Mouse (Mus musculus): ENCODE results near the gene Crybg2. TPM values are rescaled to one million over a fixed set of nuclear protein-coding genes. Genes with fewer than 3 reads are reported as not detected.

Gene Crybg2
- polyA plus RNA-seq, 1 experiment from 2014 or later, result 5.6 TPM

Other genes starting within 250 kb of the Crybg2 start
- 43.8 and 44.5 TPM in 2 replicates for gene Rps6ka1, start 173.0 kb upstream of the Crybg2 start, polyA plus RNA-seq (2015; fragmentation: Nextera tagmentation; extraction: Ambion mirVana)
- 2,768 and 2,901 TPM in 2 replicates for gene Hmgn2, start 92.2 kb upstream of the Crybg2 start, polyA plus RNA-seq (2015; fragmentation: Nextera tagmentation; extraction: Ambion mirVana)
- gene Dhdds, start 59.9 kb upstream of the Crybg2 start, polyA plus RNA-seq (2015; fragmentation: Nextera tagmentation; extraction: Ambion mirVana), result 44.4 and 47.3 TPM in 2 replicates
- gene Lin28a, start 42.0 kb upstream of the Crybg2 start, polyA plus RNA-seq (2015; fragmentation: Nextera tagmentation; extraction: Ambion mirVana), result 0.10 and 0.15 TPM in 2 replicates
- not detected in 2 replicates for gene Zfp683, start 7.0 kb upstream of the Crybg2 start, polyA plus RNA-seq (2015; fragmentation: Nextera tagmentation; extraction: Ambion mirVana)
- gene Cd52, start 34.3 kb downstream of the Crybg2 start, polyA plus RNA-seq (2015; fragmentation: Nextera tagmentation; extraction: Ambion mirVana), result 18.3 and 19.7 TPM in 2 replicates
- 9.1 and 9.6 TPM in 2 replicates for gene Ubxn11, start 41.8 kb downstream of the Crybg2 start, polyA plus RNA-seq (2015; fragmentation: Nextera tagmentation; extraction: Ambion mirVana)
- gene Sh3bgrl3, start 68.0 kb downstream of the Crybg2 start, polyA plus RNA-seq (2015; fragmentation: Nextera tagmentation; extraction: Ambion mirVana), result 406 and 408 TPM in 2 replicates
- gene Cep85, start 126.3 kb downstream of the Crybg2 start, polyA plus RNA-seq (2015; fragmentation: Nextera tagmentation; extraction: Ambion mirVana), result 37.8 and 45.3 TPM in 2 replicates
- not detected in 2 replicates for gene Gm7534, start 142.2 kb downstream of the Crybg2 start, polyA plus RNA-seq (2015; fragmentation: Nextera tagmentation; extraction: Ambion mirVana)
- 0.18 and 0.19 TPM in 2 replicates for gene Catsper4, start 166.6 kb downstream of the Crybg2 start, polyA plus RNA-seq (2015; fragmentation: Nextera tagmentation; extraction: Ambion mirVana)
- 10.1 and 10.9 TPM in 2 replicates for gene Cnksr1, start 177.6 kb downstream of the Crybg2 start, polyA plus RNA-seq (2015; fragmentation: Nextera tagmentation; extraction: Ambion mirVana)
- gene E130218I03Rik, start 182.8 kb downstream of the Crybg2 start, polyA plus RNA-seq (2015; fragmentation: Nextera tagmentation; extraction: Ambion mirVana), result 0.45 and 0.52 TPM in 2 replicates
- gene Zfp593, start 184.8 kb downstream of the Crybg2 start, polyA plus RNA-seq (2015; fragmentation: Nextera tagmentation; extraction: Ambion mirVana), result 15.2 and 15.9 TPM in 2 replicates
- not detected in 2 replicates for gene Gm30191, start 186.1 kb downstream of the Crybg2 start, polyA plus RNA-seq (2015; fragmentation: Nextera tagmentation; extraction: Ambion mirVana)
- gene Grrp1, start 193.3 kb downstream of the Crybg2 start, polyA plus RNA-seq (2015; fragmentation: Nextera tagmentation; extraction: Ambion mirVana), result 11.0 and 12.5 TPM in 2 replicates
- 21.0 and 23.2 TPM in 2 replicates for gene Pdik1l, start 227.1 kb downstream of the Crybg2 start, polyA plus RNA-seq (2015; fragmentation: Nextera tagmentation; extraction: Ambion mirVana)